Mouse (Mus musculus): ENCODE data around the gene Cers4. TPM values are rescaled to one million over a fixed set of nuclear protein-coding genes. Genes with fewer than 3 reads are reported as not detected.

The Cers4 gene
- 60.1 and 66.1 TPM in 2 replicates for polyA plus RNA-seq (2012; rRNA removed)

GRCm38 (mm10) chr8:4492851-4493685, at the start of gene Cers4:
Cers4 (plus strand) TSS chr8:4493026.

Other genes with a start within 250 kb of the Cers4 start
- 20.2 and 20.8 TPM in 2 replicates for gene Tgfbr3l, start 244.8 kb upstream of the Cers4 start, polyA plus RNA-seq (2012; rRNA removed)
- 63.3 and 64.1 TPM in 2 replicates for gene Snapc2, start 239.9 kb upstream of the Cers4 start, polyA plus RNA-seq (2012; rRNA removed)
- gene Ctxn1, start 233.8 kb upstream of the Cers4 start, polyA plus RNA-seq (2012; rRNA removed), result 411 and 502 TPM in 2 replicates
- gene Timm44, start 217.1 kb upstream of the Cers4 start, polyA plus RNA-seq (2012; rRNA removed), result 85.2 and 87.1 TPM in 2 replicates
- gene Ccl25, start 167.8 kb upstream of the Cers4 start, polyA plus RNA-seq (2012; rRNA removed), result 13.8 and 14.7 TPM in 2 replicates
- gene Elavl1, start 167.6 kb upstream of the Cers4 start, polyA plus RNA-seq (2012; rRNA removed), result 40.4 and 40.9 TPM in 2 replicates
- gene Zfp958, start 120.1 kb downstream of the Cers4 start, polyA plus RNA-seq (2012; rRNA removed), result 6.7 and 8.1 TPM in 2 replicates

All from central nervous system, embryonic 18 days (tissue).